Mouse (Mus musculus) adrenal gland (tissue): Measurements from ENCODE around the gene Aldh1a3.

Experiments used
- intact Hi-C: fragments of 180-260 bp; cut with DNase I; formaldehyde crosslinking; loops from one replicate; pipeline ENCODE4 v1.15.1; 2025

Aldh1a3 gene

DNA sequence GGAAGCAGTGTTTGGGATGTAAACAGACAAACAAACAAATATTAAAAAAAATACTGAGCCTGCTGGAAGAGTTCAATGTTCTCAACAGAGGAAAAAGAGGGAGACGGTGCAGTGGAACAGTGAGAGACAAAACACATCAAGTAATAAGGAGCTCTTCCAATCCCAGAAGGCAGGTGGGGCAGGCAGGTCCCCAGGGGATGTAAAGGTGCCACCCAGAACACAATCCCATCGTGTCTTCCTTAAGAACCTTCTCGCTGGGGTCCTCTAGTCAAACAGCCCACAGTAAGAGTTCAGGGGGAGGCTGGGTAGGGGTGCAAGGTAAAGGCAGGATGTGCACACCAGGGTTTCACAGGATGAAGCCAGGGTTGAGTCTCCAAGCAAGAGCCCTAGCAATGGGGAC is 53.9 kb downstream of the Aldh1a3 start:
- intact Hi-C loops, result no loop called here

DNA sequence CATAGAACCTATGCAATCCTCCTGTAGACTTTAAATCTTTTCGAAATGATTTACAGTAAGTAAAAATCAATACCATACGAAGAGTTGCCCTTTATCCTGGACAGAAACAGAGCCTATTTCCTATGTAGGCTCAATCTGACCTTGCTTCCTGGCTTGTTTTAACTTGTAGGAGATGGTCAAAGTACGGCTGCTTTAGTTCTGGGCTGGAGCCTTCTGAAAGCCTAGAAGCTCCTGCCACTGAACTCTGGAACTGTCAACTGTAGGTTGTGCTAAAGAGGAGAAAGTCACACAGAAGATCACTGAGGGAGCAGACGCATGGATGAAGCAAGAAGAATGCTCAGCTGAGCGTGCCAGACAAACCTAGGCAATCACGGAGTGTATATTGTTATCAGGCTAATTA is 56.3 kb downstream of the Aldh1a3 start:
- intact Hi-C loops, result no loop called here

DNA sequence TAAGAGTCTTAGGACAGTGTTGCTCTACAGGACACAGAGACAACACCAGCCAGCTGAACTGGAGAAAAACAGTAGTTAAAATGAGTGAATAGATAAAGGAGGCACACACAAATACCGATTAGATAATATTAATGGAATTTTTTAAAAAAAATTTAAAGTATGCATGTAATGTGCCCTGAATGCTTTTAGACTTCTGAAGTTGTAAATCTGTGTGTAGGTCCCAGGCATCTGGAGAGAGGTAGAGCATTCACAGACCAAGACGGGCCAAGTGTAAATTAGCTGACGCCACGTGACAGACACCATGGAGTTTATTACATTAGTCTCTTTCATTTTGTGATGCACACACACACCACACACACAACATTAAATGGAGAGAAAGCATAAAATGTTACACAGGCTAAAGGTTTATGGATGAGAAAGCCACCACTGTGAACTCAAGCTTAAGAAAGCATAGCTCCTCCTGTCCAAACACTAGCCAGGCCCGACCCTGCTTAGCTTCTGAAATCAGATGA is 57.3 kb downstream of the Aldh1a3 start:
- intact Hi-C loops, result no loop called here

DNA sequence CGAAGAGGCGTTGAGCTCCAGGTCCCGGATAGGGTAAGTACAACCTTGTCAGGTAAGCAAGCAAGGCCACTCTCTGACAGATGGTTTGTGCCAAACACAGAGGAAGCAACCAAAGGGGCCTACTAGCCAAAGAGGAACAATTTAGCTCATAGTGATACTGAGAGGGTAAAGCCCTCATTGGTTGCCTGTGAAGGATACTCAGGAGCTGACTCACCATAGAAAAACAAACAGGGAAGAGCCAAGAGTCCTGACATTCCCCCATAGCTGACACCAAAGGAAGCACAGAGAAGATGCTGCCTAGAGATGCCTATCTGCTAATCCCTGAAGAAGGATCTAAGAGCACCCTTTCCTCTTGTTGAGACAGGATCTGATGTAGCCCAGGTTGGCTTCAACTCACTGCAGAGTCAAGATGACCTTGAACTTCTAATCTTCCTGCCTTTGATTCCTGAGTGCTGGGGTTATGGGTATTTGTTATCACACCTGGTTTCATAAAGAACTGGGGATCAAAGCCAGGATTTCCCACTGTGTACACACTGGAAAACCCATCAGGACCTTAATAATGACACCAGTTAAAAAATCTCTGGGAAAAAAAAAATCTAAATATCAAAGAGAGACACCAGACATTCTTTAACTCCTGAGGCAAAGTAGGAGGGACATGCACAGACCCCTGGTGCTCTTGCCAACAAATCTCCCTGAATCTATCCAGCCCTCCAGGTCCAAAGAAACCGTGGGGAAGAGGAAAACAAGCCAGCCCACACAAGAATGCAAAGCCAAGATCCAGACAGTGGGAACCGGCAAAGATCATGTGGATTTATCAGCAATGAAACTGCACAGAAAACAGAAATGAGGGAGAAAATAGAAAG is 58.0 kb downstream of the Aldh1a3 start:
- intact Hi-C loops, result no loop called here

DNA sequence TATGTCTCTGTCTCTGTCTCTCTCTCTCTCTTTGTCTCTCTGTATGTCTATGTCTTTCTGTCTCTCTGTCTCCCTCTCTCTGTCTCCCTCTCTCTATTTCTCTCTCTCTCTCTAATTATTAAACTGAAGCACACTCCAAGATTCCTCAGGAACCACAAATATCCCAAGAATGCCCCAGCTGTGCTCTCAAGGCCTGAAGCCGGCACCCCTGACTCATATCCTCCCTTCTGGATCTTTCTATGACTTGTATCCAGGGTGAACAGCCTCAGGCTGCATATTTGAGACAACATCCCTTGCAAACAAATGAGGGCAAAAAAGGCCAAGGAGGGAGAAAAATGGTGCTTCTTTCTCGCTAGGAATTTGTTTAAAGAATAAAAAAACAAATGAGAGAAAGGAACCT is 61.4 kb downstream of the Aldh1a3 start, which contains the start of gene Gm10974:
Gene Gm10974 (plus strand): TSS at position 2 of the 400 bp plus-strand sequence.
- intact Hi-C loops, result no loop called here

DNA sequence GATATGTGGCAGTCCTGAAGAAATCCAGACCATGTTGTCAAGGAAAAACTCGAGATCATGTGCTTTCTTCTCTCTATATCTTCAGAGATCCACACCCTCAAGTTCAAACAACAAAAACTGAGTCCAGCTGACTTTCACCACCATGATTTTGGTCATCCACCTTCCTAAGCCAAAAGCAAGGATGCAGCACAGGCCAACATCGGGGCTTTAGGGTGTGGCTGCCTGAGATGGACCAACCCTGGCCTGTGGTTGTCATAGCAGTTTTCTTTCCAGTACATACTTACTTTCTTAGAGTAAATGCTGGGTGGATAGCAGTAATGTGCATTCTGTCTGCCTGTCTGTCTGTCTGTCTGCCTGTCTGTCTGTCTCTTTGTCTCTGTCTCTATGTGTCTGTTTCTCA is 61.9 kb downstream of the Aldh1a3 start:
- intact Hi-C loops, result no loop called here

DNA sequence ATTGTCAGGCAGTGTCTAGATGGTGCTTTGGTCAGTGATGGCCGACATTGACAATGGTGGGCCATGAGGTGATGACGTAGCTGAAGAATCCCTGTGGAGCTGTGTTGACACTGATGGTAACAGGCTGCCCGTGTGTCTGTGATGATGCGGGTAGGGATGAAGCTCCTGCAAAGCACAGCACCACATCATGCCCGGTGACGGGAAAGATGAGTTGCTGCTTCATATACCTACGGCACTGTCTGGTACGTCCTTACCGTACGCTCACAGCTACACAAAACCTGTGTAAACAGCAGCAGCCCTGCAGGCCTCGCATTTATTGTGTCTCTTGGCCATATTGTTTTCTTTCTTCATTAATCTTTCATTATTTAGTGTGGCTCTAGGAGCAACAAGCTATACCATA is 62.8 kb downstream of the Aldh1a3 start:
- intact Hi-C loops, result no loop called here

DNA sequence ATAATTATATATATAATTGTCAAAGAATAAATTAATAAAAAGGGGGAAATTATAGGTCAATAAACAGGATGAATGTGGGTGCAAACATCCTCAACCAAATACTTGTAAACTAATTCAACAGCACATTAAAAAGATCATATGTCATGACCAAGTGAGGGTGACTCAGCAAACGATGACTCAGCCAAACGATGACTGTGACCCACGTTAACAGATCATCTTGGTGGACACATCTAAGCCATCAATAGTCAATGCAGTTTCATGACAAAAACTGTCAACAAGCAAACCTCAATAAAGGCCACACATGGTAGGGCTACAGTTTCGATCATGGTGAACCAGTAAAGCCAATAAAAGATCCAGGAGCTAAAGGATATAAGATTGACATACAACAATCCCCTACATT is 68.3 kb downstream of the Aldh1a3 start:
- intact Hi-C loops, result no loop called here

DNA sequence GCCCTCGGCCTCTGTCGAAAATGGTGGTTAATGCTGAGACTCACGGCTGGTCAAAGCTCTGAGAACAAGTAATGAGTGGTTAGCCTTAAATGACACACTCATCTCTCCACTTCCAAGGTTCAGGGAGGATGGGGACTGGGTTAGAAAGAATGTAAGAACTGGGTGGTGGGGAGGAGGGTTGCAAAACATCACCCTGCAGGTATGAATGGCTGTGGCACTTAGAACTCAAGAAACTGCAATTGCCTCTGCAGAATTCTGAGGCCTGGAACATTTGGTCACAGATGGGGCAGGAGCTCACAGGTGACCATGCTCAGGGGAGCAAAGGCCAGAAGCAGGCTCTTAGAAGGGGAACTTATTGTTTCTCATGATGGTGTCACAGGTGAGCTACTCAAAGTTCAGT is 68.9 kb downstream of the Aldh1a3 start:
- intact Hi-C loops, result no loop called here

DNA sequence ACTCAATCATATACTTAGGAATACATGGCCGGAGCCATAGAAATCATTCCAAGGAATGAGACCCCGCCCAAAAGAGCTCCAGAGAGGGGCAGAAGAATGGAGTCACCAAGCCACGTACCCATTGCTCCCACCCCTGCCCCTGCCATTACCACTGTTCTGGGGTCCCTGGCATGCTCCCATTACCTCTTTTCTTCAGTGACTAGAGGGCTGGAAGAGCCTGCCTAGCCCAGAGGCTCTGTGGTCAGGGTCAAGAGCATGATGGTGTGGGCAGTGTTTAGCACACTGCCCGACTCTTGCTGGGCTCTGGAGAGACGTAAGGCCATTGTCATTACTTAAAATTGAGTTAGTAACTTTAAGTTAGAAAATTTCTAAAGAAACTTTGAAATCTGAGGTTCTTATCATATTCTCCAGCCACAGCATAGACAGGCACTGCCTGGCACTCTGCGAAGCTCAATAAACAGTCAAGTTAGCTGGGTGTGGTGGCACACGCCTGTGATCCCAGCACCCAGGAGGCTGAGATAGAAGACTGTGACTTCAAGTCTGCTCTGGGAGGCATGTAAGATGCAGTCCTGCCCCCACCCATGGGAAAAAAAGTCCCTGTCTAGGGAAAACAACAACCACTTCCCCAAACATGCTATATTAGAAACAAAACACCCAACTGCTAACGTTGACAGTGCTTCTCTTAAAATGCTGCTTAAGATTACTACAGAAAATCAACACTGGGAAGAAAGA is 71.4 kb downstream of the Aldh1a3 start:
- intact Hi-C loops, result no loop called here

DNA sequence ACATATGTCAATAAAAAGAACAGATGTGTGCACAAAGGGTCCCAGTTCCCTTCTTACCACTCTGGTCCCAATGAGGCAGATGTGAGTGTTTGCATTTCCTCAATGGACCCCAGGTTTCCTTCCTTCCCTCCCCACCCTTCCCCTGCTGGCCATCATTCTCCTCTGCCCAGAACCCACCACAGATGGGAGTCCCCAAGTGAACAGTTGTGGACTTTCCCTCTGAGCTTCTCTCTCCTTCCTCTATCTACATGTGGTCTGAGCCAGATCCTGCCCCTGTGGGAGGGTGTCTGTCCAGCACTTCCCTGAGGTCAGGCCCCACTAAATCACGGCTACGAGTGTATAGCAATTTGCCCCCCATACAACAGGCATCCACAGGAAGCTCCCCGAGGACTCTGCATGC is 72.4 kb downstream of the Aldh1a3 start:
- intact Hi-C loops, result no loop called here

DNA sequence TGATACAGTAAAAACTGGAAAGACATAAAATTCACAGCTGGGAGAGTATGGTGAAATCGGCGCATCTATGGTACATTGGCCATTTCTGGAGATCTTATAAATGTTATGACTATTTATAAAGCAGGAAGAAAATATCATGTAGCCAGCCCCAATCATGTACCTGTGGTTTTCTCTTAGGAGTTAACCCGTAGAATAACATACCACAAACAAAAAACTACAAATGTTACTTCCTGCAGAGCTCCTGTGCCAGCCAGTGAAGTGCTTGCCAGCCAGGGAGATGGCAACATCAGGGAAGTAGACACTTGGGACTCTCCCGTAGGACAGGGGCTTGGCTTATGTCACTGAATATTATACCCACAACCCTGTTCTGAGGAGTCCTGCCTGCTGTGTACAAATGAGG is 76.2 kb downstream of the Aldh1a3 start:
- intact Hi-C loops, result no loop called here

DNA sequence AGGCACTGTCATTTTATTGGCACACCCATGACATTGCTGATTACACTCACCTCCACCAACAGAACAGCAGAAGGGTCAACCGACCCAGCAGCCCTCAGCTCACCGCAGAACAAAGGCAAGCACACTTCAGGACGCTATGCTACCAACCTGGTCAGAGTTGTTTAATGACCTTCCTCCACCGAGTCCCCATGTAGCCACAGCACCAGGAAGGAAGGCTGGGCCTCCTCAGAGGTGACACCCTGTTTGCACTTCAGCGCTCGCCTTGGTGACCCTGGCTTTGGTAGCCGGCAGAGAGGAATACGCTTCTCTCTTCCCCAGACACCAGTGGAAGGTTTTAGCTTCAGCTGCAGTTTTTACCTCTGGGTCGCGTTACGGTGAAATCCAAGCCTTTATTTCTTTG is 77.6 kb downstream of the Aldh1a3 start:
- intact Hi-C loops, result loop anchor here (5.0 kb wide), 1 partner anchor 37 kb away; no protein-coding TSS in a partner anchor

DNA sequence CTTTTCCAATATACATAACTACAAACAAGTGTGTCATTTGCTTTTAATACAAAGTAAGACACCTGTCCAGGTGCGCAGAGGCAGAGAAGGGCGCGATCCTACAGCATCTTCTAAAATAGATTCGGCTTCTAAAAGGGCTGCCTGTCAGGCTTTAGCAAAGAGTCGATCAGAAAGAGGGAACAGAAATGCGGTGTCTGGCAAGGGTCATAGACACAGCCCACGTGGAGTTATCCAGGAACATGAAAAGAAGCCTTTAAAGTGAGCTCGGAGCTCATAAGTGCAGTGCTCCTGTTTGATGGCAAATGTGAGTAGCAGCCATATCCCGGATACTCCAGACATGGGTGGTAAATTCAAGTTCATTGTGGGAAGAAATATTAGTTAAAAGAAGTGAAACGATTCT is 78.7 kb downstream of the Aldh1a3 start:
- intact Hi-C loops, result loop anchor here (5.0 kb wide), 1 partner anchor 36 kb away; no protein-coding TSS in a partner anchor

DNA sequence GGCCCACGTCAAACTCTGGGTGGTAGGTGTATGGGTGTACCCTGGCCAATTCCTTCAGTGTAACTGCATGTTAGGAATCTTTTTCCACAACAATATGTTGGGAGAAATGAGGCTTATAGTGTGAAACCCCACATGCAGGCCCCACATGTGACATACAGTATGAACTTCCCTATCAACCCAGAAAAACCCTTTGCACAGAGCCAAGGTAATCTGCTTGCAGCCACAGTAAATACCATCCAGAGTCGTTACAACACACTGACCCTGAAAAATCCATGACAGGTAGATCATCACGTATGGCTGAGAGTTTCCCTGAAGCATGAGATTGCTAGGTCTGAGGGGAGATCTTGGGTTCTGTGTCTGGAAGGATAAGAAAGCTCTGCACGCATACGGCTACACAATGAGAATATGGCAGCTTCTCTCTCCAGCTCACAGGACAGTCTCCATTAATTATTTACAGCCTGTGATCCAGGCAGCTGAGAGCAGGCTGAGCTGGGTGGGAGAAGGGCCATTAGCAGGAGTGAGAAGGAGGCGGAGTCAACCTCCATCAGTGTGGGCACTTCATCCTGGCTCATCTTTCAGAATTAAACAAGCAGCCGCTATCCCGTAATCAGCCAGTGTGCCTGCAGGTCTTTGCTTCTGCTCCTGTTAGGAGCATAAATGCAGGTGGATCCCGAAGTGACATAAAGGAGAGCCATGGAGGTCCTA is 80.2 kb downstream of the Aldh1a3 start:
- intact Hi-C loops, result loop anchor here (5.0 kb wide), 1 partner anchor 35 kb away; no protein-coding TSS in a partner anchor

DNA sequence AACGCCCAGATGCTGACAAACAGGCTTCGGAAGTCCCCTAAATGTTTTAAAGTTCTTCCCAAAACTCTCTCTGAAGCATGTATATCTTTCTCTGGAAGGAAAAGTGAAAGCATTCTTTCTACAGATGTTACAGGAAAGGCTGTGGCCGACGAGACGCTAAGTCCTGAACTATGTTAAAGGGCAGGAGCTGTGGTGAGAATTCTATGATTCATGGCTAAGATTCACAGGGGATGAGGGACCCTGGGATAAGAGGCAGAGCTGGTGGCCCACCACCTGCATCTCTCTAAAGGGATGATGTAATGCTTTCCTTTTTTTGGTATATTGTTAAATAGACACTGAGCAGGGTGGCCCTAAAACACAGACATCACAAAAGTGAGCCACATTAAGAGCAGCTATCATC is 84.0 kb downstream of the Aldh1a3 start:
- intact Hi-C loops, result loop anchor here (5.0 kb wide), 1 partner anchor 44 kb away; the partner anchor contains the start of gene Lrrk1

DNA sequence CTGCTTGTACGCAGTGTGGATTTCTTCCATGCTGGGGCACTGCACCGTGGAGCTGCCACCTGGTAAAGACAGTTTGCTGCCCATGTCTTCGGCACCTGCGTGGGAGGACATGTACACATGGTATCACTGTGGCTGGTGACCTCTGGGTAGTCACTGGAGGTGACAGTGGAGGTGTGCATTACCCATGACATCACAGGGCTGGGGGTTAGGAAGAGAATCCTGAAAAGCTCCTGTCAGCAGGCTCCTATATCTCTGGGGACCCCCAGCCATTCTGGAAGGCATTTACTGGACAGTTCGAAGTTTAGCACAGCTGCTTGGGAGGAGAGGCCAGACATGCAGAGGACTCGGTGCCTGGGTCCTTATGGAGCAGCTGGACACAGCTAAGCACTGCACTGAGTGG is 84.5 kb downstream of the Aldh1a3 start:
- intact Hi-C loops, result loop anchor here (5.0 kb wide), 1 partner anchor 44 kb away; the partner anchor contains the start of gene Lrrk1

DNA sequence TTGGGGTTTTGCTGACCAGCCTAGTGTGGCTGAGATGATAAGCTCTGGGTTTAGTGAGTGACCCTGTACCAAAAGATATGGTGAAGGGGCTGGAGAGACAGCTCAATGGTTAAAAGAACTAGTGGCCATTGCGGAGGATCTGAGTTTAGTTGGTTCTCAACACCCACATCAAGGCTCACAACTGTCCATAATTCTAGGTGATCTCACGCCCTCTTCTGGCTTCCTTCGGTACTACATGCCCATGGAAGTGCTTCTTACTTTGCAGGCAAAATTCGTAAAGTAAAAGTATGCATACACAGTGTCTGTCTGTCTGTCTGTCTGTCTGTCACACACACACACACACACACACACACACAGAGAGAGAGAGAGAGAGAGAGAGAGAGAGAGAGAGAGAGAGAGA is 85.0 kb downstream of the Aldh1a3 start:
- intact Hi-C loops, result loop anchor here (5.0 kb wide), 1 partner anchor 45 kb away; the partner anchor contains the start of gene Lrrk1
